Mouse (Mus musculus): ENCODE results near the gene Cntn1. TPM values are rescaled to one million over a fixed set of nuclear protein-coding genes. Genes with fewer than 3 reads are reported as not detected.

The Cntn1 gene
- polyA plus RNA-seq, 1 experiment, result 2.1 TPM

GRCm38 (mm10) chr15:92087691-92088286 is 36.8 kb downstream of the Cntn1 start:
- TF ChIP-seq CTCF (conservative IDR thresholded peaks at IDR 0.05; ENCODE audit: insufficient read depth, insufficient read length, low read depth, low read length) (no peak), POLR2A (IDR thresholded peaks at IDR 0.05; ENCODE audit: low read depth, low read length) (no peak)

GRCm38 (mm10) chr15:92090787-92091186 is 39.8 kb downstream of the Cntn1 start:
- Histone ChIP-seq H3K4me3 (ENCODE audit: insufficient read depth, low read depth, low read length) (no peak overlapping the region), H3K27ac (ENCODE audit: insufficient read depth, low read depth, low read length) (no peak overlapping the region), H3K4me1 (ENCODE audit: control insufficient read depth, insufficient read depth, low read length) (no peaks in the 10 kb centered on the region), H3K36me3 (ENCODE audit: control insufficient read depth, insufficient read depth, low read length) (no peaks in the 10 kb centered on the region), H3K27me3 (replicated peaks; ENCODE audit: control insufficient read depth, insufficient read depth, low read length) (no peaks in the 10 kb centered on the region)
- no peak for TF ChIP-seq POLR2A (IDR thresholded peaks at IDR 0.05; ENCODE audit: low read depth, low read length)
- TF ChIP-seq CTCF (conservative IDR thresholded peaks at IDR 0.05; ENCODE audit: insufficient read depth, insufficient read length, low read depth, low read length), result no peak
- DNase-seq, result no peak
- WGBS, result 74% methylated on average over 6 of the region's 6 CpGs

More at GRCm38 (mm10) chr15:92087691-92088286, 36.8 kb downstream of the Cntn1 start:
- DNase-seq, result peak; percentile 19
- no peak overlapping the region for H3K4me3 ChIP-seq (ENCODE audit: insufficient read depth, low read depth, low read length)
- H3K36me3 ChIP-seq (ENCODE audit: control insufficient read depth, insufficient read depth, low read length), result no peaks in the 10 kb centered on the region
- H3K4me1 ChIP-seq (ENCODE audit: control insufficient read depth, insufficient read depth, low read length), result no peaks in the 10 kb centered on the region
- WGBS, result 40% methylated on average over 6 of the region's 6 CpGs
- H3K27ac ChIP-seq (ENCODE audit: insufficient read depth, low read depth, low read length), result no peak overlapping the region
- H3K27me3 ChIP-seq (replicated peaks; ENCODE audit: control insufficient read depth, insufficient read depth, low read length), result no peaks in the 10 kb centered on the region

- TF ChIP-seq POLR2A (IDR thresholded peaks at IDR 0.05; ENCODE audit: low read depth, low read length) (no peak), CTCF (conservative IDR thresholded peaks at IDR 0.05; ENCODE audit: insufficient read depth, insufficient read length, low read depth, low read length) (no peak)
- H3K4me1 ChIP-seq (ENCODE audit: control insufficient read depth, insufficient read depth, low read length), result no peaks in the 10 kb centered on the region
- no peak overlapping the region for H3K27ac ChIP-seq (ENCODE audit: insufficient read depth, low read depth, low read length)
- WGBS, result 57% methylated on average over 3 of the region's 3 CpGs
- H3K4me3 ChIP-seq (ENCODE audit: insufficient read depth, low read depth, low read length), result no peak overlapping the region
- H3K27me3 ChIP-seq (replicated peaks; ENCODE audit: control insufficient read depth, insufficient read depth, low read length), result no peaks in the 10 kb centered on the region
- DNase-seq, result no peak
- no peaks in the 10 kb centered on the region for H3K36me3 ChIP-seq (ENCODE audit: control insufficient read depth, insufficient read depth, low read length)
These were observed 41.1 kb downstream of the Cntn1 start for GRCm38 (mm10) chr15:92092041-92092440.

- no peak for DNase-seq
- TF ChIP-seq POLR2A (IDR thresholded peaks at IDR 0.05; ENCODE audit: low read depth, low read length) (no peak), CTCF (conservative IDR thresholded peaks at IDR 0.05; ENCODE audit: insufficient read depth, insufficient read length, low read depth, low read length) (no peak)
- Histone ChIP-seq H3K4me1 (ENCODE audit: control insufficient read depth, insufficient read depth, low read length) (no peaks in the 10 kb centered on the region), H3K27me3 (replicated peaks; ENCODE audit: control insufficient read depth, insufficient read depth, low read length) (no peaks in the 10 kb centered on the region), H3K27ac (ENCODE audit: insufficient read depth, low read depth, low read length) (no peak overlapping the region), H3K4me3 (ENCODE audit: insufficient read depth, low read depth, low read length) (no peak overlapping the region), H3K36me3 (ENCODE audit: control insufficient read depth, insufficient read depth, low read length) (no peaks in the 10 kb centered on the region)
- WGBS, result 48% methylated on average over 5 of the region's 5 CpGs
These were observed 48.6 kb downstream of the Cntn1 start for GRCm38 (mm10) chr15:92099410-92100174.

- no peaks in the 10 kb centered on the region for H3K4me1 ChIP-seq (ENCODE audit: control insufficient read depth, insufficient read depth, low read length)
- H3K27ac ChIP-seq (ENCODE audit: insufficient read depth, low read depth, low read length), result no peak overlapping the region
- H3K4me3 ChIP-seq (ENCODE audit: insufficient read depth, low read depth, low read length), result no peak overlapping the region
- H3K36me3 ChIP-seq (ENCODE audit: control insufficient read depth, insufficient read depth, low read length), result no peaks in the 10 kb centered on the region
- DNase-seq, result no peak
- 72% methylated on average over 9 of the region's 9 CpGs for WGBS
- no peak for TF ChIP-seq CTCF (conservative IDR thresholded peaks at IDR 0.05; ENCODE audit: insufficient read depth, insufficient read length, low read depth, low read length)
- no peak for TF ChIP-seq POLR2A (IDR thresholded peaks at IDR 0.05; ENCODE audit: low read depth, low read length)
- H3K27me3 ChIP-seq (replicated peaks; ENCODE audit: control insufficient read depth, insufficient read depth, low read length), result no peaks in the 10 kb centered on the region
These were observed 51.0 kb downstream of the Cntn1 start for GRCm38 (mm10) chr15:92101956-92102355.

GRCm38 (mm10) chr15:92112455-92112854 is 61.5 kb downstream of the Cntn1 start:
- Histone ChIP-seq H3K4me3 (ENCODE audit: insufficient read depth, low read depth, low read length) (no peak overlapping the region), H3K36me3 (ENCODE audit: control insufficient read depth, insufficient read depth, low read length) (no peaks in the 10 kb centered on the region), H3K4me1 (ENCODE audit: control insufficient read depth, insufficient read depth, low read length) (no peaks in the 10 kb centered on the region; the same call in 1 of the 2 replicates), H3K27ac (ENCODE audit: insufficient read depth, low read depth, low read length) (0 out of 2 replicates have a peak overlapping the region, but pooled peaks have one; percentile 28), H3K27me3 (replicated peaks; ENCODE audit: control insufficient read depth, insufficient read depth, low read length) (no peaks in the 10 kb centered on the region)
- peak; percentile 21 for DNase-seq
- no peak for TF ChIP-seq CTCF (conservative IDR thresholded peaks at IDR 0.05; ENCODE audit: insufficient read depth, insufficient read length, low read depth, low read length)
- TF ChIP-seq POLR2A (IDR thresholded peaks at IDR 0.05; ENCODE audit: low read depth, low read length), result no peak

GRCm38 (mm10) chr15:92132936-92133335 is 82.0 kb downstream of the Cntn1 start:
- TF ChIP-seq POLR2A (IDR thresholded peaks at IDR 0.05; ENCODE audit: low read depth, low read length) (no peak), CTCF (conservative IDR thresholded peaks at IDR 0.05; ENCODE audit: insufficient read depth, insufficient read length, low read depth, low read length) (no peak)
- Histone ChIP-seq H3K4me1 (ENCODE audit: control insufficient read depth, insufficient read depth, low read length) (no peaks in the 10 kb centered on the region), H3K36me3 (ENCODE audit: control insufficient read depth, insufficient read depth, low read length) (no peaks in the 10 kb centered on the region), H3K27me3 (replicated peaks; ENCODE audit: control insufficient read depth, insufficient read depth, low read length) (no peaks in the 10 kb centered on the region), H3K4me3 (ENCODE audit: insufficient read depth, low read depth, low read length) (no peak overlapping the region), H3K27ac (ENCODE audit: insufficient read depth, low read depth, low read length) (no peak overlapping the region)
- no peak for DNase-seq
- WGBS, result 85% methylated on average over 3 of the region's 3 CpGs

Measured in kidney, adult 2 months (tissue).